Mouse (Mus musculus) midbrain, postnatal 0 days (tissue): ENCODE results near the gene Syt7. TPM values are rescaled to one million over a fixed set of nuclear protein-coding genes. Genes with fewer than 3 reads are reported as not detected.

Source experiments
- ATAC-seq: fragments of 200-750 bp; cut with Nextera tagmentation; 2 replicates; pipeline ENCODE4 v1.8.0; 2017; ENCODE audit warnings: moderate number of reproducible peaks, mild to moderate bottlenecking, moderate TSS enrichment, moderate library complexity; ENCODE audit not compliant: low FRiP score
- DNase-seq: peaks from one replicate; pipeline ENCODE4 v3.0.0-alpha.2; 2015; ENCODE audit warnings: low spot score
- H3K27ac ChIP-seq: fragments of 300-500 bp; sonication (generic); 2 replicates; pipeline ENCODE4 v1.5.1; 2014; ENCODE audit warnings: low read depth, mild to moderate bottlenecking, low read length, mixed read lengths
- H3K27me3 ChIP-seq: fragments of 300-500 bp; sonication (generic); 2 replicates; pipeline ENCODE4 v1.6.1; 2014; ENCODE audit warnings: low read length, control low read depth, mixed read lengths; ENCODE audit not compliant: insufficient read depth
- H3K36me3 ChIP-seq: fragments of 300-500 bp; sonication (generic); 2 replicates; pipeline ENCODE4 v1.6.1; 2014; ENCODE audit warnings: low read length, control low read depth, mixed read lengths; ENCODE audit not compliant: insufficient read depth
- H3K4me1 ChIP-seq: fragments of 300-500 bp; sonication (generic); 2 replicates; pipeline ENCODE4 v1.6.1; 2014; ENCODE audit warnings: mild to moderate bottlenecking, control low read depth, antibody characterized with exemption, low read length, mixed read lengths; ENCODE audit not compliant: insufficient read depth
- H3K4me2 ChIP-seq: fragments of 300-500 bp; sonication (generic); 2 replicates; pipeline ENCODE4 v1.6.1; 2014; ENCODE audit warnings: low read depth, mild to moderate bottlenecking, low read length, mixed read lengths; ENCODE audit not compliant: poor library complexity, severe bottlenecking
- H3K4me3 ChIP-seq: fragments of 300-500 bp; sonication (generic); 2 replicates; pipeline ENCODE4 v1.5.1; 2014; ENCODE audit warnings: low read depth, mild to moderate bottlenecking, low read length, moderate library complexity
- H3K9ac ChIP-seq: fragments of 300-500 bp; sonication (generic); replicated peaks from 2 replicates; pipeline ENCODE4 v1.6.1; 2014; ENCODE audit warnings: mild to moderate bottlenecking, low read length, moderate library complexity, mixed read lengths; ENCODE audit not compliant: poor library complexity, severe bottlenecking
- H3K9me3 ChIP-seq: fragments of 300-500 bp; sonication (generic); 2 replicates; pipeline ENCODE4 v1.6.1; 2016; ENCODE audit warnings: low read length, control low read depth
- CTCF ChIP-seq: IDR thresholded peaks from 2 replicates; pipeline ENCODE4 v1.5.1; 2016; ENCODE audit warnings: antibody characterized with exemption, mild to moderate bottlenecking
- WGBS: fragments of 180-500 bp; shearing (Covaris S2); extraction: QIAGEN DNeasy Blood & Tissue Kit; methylation state at CpG from one replicate; pipeline ENCODE4 v1.1.7; 2014; 5-methylcytosine and 5-hydroxymethylcytosine counted together
- polyA plus RNA-seq: library from polyadenylated mRNA; unstranded; fragments of >200 nt; fragmentation: Nextera tagmentation; extraction: Ambion mirVana; gene quantifications from 2 replicates; pipeline ENCODE4 v1.2.1, GENCODE M21; 2015
- total RNA-seq: library from RNA; depleted of rRNA; stranded (reverse); fragments of >200 nt; gene quantifications from 2 replicates; pipeline ENCODE4 v1.2.3, GENCODE M21; 2014

Gene Syt7
- total and polyA plus RNA-seq, 2 experiments from 2014 or later = 19.0 to 140 TPM

DNA sequence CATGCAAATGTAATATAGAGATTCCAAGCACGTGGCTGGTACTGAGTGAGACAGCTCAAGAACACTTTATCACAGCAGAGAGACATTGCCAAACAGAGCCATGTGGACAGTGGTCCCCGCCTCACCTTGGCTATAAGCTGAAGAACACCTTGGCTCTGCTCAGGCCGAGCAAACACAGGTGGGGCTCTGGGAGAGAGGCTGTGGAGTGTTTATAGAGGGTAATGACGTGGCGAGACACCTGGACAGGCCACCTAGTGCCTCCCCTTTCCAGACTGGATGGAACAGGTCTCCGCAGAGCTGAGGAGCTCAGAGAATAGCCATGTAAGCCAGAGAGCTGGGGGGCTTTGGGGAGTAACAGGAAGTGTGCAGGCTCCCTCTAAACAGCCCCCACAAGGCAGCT, 46.0 kb downstream of the Syt7 start:
- no peak for TF ChIP-seq CTCF
- DNase-seq (no peak), ATAC-seq (no peak)
- H3K9ac ChIP-seq = no peak overlapping the region
- H3K9me3 ChIP-seq = no peaks in the 10 kb centered on the region
- no peak overlapping the region for H3K27ac ChIP-seq
- no peaks in the 10 kb centered on the region for H3K4me1 ChIP-seq
- H3K36me3 ChIP-seq = peaks cover 10% of the 10 kb centered on the region; the same call in 1 of the 2 replicates
- H3K27me3 ChIP-seq = no peaks in the 10 kb centered on the region
- no peak overlapping the region for H3K4me2 ChIP-seq
- WGBS = 80% methylated on average over 6 of the region's 6 CpGs
- H3K4me3 ChIP-seq = no peak overlapping the region

DNA sequence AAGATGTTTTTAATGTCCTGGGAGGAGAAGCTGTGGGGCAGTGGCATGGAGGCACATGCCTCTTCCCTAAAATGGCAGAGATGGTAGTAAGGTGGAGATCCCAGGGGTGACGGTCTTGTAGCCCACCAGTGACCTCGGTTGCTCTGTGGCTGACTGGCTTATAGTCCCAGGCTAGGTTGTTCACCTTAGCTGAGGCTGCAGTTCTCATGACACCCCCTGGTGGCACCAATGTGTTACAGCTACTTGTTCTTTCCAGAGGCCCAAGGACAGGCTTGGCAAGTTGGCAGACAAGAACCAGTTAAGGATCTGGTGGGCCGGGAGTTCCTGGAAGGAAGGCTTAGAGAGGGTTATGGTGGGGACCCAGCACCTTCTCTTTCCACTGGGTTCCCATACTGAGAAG, 47.0 kb downstream of the Syt7 start:
- peaks cover 17% of the 10 kb centered on the region for H3K36me3 ChIP-seq
- peak; percentile 92 for TF ChIP-seq CTCF
- ATAC-seq (peak; percentile 27; the same call in 1 of the 2 replicates), DNase-seq (peak; percentile 74)
- H3K27me3 ChIP-seq = no peaks in the 10 kb centered on the region
- H3K4me3 ChIP-seq = no peak overlapping the region
- H3K9ac ChIP-seq = no peak overlapping the region
- H3K9me3 ChIP-seq = no peaks in the 10 kb centered on the region
- WGBS = 33% methylated on average over 3 of the region's 3 CpGs
- no peak overlapping the region for H3K4me2 ChIP-seq
- H3K4me1 ChIP-seq = no peaks in the 10 kb centered on the region
- no peak overlapping the region for H3K27ac ChIP-seq

DNA sequence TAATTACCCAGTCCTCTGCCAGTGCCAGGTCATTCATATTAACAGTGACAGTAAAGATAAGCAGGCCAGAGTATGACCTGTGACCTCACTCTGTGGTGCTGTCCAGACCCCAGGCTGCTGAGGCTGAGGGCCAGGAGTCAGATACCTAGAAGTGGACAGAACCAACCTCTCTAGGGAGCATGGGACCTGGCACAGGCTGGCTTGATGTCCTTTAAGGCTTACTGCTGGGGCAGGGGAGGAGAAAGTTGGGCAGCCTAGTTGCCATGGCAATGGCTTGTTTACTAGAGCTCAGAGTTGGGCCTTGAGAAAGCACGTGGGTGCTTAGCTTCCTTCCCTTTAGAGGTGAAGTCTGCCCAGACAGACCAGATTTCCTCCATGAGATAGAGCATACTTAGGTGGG, 47.8 kb downstream of the Syt7 start:
- Histone ChIP-seq H3K9ac (no peak overlapping the region), H3K27me3 (no peaks in the 10 kb centered on the region), H3K9me3 (no peaks in the 10 kb centered on the region), H3K27ac (no peak overlapping the region), H3K4me2 (no peak overlapping the region), H3K4me1 (no peaks in the 10 kb centered on the region), H3K4me3 (no peak overlapping the region), H3K36me3 (peaks cover 21% of the 10 kb centered on the region)
- DNase-seq = no peak
- no peak for TF ChIP-seq CTCF
- whole genome bisulfite sequencing = 18% methylated on average over 1 of the region's 1 CpGs
- no peak for ATAC-seq

DNA sequence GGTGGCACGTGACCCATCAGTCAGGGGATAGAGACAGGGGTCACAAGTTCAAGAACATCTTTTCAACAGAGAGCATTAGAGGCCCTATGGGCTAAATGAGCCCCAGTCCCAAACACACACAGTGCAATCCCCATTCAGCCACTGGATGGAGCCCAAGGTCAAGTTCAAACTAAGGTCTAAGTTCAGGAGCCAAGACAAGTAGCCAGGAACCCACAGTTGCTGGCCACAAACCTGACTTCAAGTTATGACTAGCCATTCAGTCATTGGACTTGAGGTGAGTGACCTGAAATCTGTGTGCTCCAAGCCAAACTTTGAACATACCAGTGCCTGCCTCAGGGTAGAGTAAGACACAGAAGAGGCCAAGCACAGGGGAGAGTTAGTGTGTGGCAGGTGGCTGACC, 48.6 kb downstream of the Syt7 start:
- Histone ChIP-seq H3K4me2 (no peak overlapping the region), H3K9me3 (no peaks in the 10 kb centered on the region), H3K9ac (no peak overlapping the region), H3K4me3 (no peak overlapping the region), H3K4me1 (no peaks in the 10 kb centered on the region), H3K27me3 (no peaks in the 10 kb centered on the region), H3K36me3 (peaks cover 27% of the 10 kb centered on the region), H3K27ac (no peak overlapping the region)
- DNase-seq = no peak
- WGBS = 58% methylated on average over 1 of the region's 1 CpGs
- ATAC-seq = no peak
- peak; percentile 48; the same call in 1 of the 2 replicates for TF ChIP-seq CTCF

DNA sequence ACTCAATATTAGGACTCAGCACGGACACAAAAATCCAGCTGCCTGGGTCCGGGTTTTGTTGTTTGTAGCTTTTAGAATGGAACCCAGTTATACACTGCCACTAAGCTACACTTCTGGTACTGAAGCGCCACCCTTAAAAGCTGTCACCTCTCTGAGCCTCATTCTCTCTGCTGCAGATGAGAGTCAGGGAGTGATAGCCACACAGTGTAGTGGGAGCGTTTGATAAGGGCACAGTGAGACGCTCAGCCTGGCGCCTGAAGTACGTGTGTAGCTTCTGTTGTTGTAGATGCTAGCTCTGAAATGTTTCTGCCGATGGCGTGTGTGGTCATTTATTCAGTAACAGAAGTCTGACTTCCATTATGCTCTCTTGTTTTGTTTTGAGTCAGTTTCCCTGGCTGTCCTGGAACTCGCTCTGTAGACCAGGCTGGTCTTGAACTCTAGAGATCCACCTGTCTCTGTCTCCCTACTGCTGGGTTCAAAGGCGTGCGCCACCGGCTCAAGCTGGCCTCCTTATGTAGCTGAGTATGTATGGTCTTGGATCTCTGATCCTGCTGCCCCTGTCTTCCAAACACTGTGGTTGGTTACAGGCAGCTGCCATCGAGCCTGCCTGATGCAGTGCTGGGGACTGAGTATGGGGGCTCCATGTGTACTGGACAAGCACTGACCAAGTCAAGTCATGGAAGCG, 55.9 kb downstream of the Syt7 start:
- Histone ChIP-seq H3K36me3 (peaks cover 71% of the 10 kb centered on the region), H3K27me3 (no peaks in the 10 kb centered on the region), H3K9me3 (no peaks in the 10 kb centered on the region), H3K4me1 (no peaks in the 10 kb centered on the region), H3K4me2 (no peak overlapping the region), H3K4me3 (no peak overlapping the region), H3K27ac (no peak overlapping the region), H3K9ac (no peak overlapping the region)
- DNase-seq (no peak), ATAC-seq (no peak)
- no peak for TF ChIP-seq CTCF
- WGBS = 94% methylated on average over 15 of the region's 15 CpGs

DNA sequence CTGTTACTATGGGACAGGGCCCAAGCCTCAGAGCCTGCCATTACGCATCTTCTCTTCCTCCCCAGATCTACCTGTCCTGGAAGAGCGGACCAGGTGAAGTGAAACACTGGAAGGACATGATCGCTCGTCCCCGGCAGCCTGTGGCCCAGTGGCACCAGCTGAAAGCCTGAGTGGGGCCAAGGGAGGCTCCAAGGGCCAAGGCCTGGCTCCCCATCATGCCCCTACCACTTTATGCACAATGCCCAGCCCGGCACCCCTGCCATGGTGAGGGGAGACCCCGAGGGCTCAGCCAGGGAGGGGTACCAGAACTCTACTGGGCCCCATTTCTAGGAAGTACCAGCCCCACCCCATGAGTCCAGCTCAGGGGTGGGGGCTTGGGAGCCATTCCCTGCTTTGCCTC, 59.4 kb downstream of the Syt7 start:
- Histone ChIP-seq H3K36me3 (peaks cover 43% of the 10 kb centered on the region), H3K4me1 (no peaks in the 10 kb centered on the region), H3K27me3 (no peaks in the 10 kb centered on the region), H3K4me3 (no peak overlapping the region), H3K27ac (no peak overlapping the region), H3K4me2 (no peak overlapping the region), H3K9ac (no peak overlapping the region), H3K9me3 (no peaks in the 10 kb centered on the region)
- no peak for TF ChIP-seq CTCF
- DNase-seq = no peak
- WGBS = 96% methylated on average over 7 of the region's 7 CpGs
- no peak for ATAC-seq
